Mouse (Mus musculus) urinary bladder, adult 2 months (tissue): ENCODE measurements around the gene St3gal3. TPM values are rescaled to one million over a fixed set of nuclear protein-coding genes. Genes with fewer than 3 reads are reported as not detected.
A peak's percentile ranks its signal among the peaks of the same experiment; 100 is the strongest.

Experiments
- DNase-seq: peaks from one replicate; pipeline ENCODE4 v3.0.0; 2022; ENCODE audit warnings: low spot score
- polyA plus RNA-seq: library from polyadenylated mRNA; depleted of rRNA; stranded (reverse); fragments of >200 nt; gene quantifications from 2 replicates; pipeline ENCODE4 v1.2.3, GENCODE M21; 2012

St3gal3 gene
- polyA plus RNA-seq, 1 experiment = 22.8 TPM

DNA sequence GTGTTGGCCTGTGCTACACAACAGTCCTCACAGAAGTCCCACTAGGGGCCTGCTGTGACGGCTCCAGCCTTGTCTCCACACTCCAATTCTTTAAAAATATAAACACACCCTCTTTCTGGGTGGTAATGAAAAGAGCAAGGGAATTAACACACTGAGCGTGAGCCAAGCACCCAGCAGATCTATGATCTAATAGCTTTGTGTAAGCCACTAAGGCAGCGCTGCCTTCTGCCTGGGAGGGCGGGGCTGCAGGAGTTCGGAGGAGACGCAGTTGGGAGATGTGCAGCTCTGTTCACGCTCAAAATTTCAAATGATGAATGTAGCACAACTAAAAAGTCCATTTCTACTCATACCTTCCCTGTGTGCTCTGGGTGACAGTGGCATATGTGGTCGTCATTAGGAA, 115.1 kb downstream of the St3gal3 start:
- no peak for DNase-seq

DNA sequence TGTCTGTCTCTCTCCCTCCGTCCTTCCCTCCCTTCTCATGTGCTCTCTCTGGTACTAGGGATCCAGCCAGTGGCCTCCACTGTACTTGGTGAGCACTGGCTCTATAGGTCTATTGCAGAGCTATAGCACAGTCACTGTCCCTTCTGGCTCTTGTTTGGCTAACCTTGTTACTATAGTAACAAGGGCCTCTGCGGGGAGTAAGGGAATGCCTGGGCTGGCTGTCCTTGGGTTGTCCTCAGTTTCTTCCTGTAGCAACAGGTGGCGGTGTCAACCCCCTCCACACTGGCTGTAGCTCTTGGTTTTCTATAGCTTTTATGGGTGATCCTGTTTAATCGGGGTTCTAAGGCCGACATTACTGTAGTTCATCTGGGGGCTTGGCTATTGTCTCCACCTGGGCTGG, 115.5 kb downstream of the St3gal3 start:
- DNase-seq = no peak

DNA sequence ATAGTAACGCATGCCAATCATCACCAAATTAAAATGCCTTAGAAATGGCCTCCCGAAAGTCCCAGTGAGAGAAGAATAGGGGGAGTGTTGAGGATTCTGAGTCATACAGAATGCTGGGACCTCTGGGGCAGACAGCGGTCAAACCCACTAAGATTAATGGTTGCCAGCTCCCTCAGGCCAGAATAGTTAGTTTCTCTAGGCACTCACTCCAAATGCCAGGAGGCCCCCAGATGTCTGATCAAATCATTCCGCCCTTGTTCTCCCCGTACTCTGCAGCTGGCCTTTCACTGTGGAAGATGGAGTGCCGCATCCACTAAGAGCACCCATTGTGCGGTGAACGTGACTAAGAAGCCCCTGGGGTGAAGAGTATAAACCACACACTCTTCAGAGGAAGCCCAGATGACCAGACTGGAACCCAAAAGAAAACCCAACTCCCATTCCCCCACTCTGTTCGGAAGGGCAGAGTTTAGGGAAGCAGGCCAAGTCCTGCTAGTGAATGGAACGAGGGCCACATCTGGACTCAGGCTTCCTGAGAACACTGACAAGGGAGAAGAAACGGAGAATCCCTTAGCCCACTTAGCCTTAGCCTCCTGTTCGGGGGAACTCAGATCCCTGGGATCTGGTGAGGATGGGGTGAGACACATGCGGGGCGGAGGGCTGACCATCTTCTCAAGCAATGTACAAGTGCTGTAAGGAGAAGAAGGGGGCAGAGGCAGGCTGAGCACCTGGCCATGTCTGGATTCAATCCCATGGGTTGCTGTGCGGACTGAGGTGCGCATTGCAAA, 117.5 kb downstream of the St3gal3 start:
- DNase-seq = no peak

DNA sequence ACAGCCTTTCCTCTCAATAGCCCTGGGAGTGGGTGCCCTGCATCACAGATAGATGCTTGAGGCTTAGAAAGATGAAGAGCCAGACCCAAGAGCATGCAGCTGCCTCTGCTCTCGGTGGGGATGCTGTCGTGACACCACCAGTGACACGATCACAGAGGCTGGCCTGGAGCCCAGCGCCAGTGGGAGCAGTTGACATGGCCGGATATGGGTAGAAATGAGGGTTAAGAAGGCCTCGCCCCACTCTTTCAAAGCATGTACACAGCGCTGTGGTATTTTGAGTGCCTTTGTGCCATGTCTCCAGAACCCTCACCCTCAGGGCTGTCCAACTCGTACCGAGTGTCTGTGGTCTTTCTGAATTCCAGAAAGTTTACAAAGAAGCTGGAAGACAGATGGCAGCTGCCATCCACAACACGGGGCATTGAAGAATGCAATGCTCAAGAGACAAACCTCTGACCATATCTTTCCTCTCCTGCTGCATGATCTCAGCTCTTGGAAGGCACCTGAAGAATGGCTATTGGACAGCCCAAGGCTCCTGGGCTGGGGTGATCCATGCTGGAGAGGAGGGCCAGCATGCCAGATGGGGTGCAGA, 118.3 kb downstream of the St3gal3 start:
- DNase-seq = no peak

DNA sequence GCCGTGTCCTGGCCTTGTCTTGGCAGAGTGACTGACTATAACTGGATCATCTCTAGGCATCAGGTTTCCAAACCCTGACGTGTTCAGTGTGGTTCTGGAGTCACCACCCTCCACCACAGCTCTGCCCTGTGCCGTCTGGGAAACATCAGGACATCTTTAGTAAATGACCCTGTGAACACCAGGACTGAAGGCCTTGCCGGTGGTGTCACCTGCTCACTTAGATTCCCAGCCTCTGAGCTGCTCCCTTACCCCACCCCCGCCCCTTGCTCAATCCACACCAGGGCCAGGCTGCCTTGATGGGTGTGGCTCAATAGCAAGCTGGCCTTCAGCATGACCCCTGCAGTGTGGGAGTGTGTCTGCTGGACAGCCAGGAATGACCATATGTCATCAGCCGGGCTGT, 119.1 kb downstream of the St3gal3 start:
- no peak for DNase-seq

DNA sequence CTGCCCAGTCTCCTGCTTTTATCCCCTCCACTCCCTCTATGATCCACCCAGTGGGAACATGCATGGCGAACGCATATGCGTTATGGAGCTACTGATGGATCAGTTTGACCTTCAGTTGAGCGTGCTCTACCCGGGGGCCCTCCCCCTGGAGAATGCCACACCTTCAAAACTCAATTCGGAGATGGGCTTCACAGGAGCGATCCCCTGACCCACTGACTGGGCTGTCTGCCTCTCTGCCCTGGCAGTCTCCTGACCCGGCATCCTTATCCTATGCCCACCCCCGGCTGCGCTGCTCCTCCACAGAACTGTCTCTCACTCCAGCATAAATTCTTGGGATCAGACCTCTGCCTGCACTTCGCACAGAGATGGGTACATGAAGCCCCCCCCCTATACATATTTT, 119.6 kb downstream of the St3gal3 start:
- no peak for DNase-seq

DNA sequence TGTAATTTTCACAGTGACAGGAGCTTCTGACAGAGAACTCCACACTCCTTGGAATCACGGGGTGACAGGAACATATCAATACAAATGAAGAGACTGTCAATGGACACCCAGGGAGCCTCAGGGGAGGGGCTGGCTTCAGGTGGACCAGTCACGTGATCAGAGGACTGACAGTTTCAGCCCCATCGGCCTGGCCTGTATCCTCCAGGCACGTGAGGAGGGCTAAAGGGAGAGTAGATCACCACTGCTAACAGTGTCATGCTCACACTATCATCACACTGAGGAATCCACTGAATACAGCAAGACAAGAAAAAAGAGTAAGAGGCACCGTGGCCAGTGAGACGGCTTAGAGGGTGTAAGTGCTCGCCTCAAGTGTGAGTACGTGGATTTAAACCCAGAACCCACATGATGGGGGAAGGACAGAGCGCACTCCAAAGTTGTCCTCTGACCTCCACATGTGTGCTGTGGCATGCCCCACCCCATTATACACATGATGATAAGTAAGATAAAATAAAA, 124.0 kb downstream of the St3gal3 start:
- no peak for DNase-seq

DNA sequence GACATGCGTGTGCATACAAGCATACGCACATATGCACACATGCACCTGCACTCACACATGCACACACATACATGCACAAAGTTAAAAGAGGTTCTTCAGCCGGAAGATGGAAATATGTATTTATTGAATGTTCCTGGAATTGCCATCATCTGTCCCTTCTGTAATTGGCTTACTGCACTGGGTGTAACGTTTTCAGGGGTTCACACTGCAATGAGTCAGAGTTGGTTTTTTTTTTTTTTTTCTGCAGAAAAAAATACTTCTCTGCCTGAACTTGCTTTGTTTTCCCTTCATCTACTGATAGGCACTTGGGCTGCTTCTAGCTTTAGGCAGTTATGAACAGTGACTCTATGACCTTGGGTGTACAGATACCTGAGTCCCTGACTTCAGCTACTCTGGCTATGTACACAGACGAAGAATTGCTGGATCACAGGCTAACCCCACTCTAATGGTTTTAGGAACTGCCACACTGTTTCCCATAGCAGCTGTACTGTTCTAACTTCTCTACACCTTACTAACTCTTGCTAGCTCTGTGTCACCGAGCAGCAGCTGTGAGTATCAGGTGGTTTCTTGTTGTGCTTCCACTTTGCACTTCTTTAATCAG, 126.2 kb downstream of the St3gal3 start:
- peak; percentile 16 for DNase-seq

DNA sequence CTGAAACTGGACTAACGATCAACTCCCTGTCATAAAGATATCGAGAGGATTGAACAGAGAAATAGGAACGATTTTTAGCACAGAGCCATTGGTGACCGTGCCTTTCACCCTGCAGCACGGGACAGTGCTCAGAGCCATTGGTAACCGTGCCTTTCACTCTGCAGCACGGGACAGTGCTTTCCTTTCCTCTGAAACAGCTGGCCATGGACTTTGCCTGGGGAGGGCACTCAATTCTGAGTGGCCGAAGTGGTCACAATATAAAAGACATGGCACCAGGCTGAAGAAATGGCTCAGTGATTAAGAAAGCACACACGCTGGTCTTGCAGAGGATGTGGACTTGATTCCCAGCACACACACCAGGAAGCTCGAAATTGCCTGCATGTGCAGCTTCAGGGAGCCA, 133.4 kb downstream of the St3gal3 start:
- no peak for DNase-seq

DNA sequence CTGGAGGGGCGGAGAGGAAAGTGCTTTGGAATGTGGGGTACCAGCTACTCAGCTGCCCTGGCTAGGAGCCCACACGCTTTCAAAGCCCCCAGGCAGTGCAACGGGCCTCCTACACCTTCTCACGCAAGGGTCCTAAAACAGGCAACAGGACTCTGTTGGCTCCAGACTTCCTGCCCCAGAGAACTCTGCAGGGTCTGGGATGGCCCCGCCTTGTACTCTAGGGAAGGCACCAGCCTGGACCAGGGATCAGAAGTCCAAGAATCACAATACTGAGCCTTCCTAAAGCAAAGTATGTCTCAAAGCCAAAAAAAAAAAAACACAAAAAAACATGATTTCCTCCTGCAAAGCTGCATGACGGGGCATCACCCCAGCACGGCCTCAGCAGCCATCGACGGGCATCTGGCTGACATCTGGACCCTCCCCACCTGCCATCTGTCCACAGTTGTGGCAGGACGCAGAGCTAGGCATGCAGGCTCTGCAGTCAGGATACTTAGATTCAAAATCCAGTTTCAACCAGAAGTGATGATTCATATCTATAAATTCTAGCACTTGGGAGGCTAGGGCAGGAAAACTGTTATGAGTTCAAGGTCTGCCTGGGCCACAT, 134.0 kb downstream of the St3gal3 start:
- DNase-seq = no peak

DNA sequence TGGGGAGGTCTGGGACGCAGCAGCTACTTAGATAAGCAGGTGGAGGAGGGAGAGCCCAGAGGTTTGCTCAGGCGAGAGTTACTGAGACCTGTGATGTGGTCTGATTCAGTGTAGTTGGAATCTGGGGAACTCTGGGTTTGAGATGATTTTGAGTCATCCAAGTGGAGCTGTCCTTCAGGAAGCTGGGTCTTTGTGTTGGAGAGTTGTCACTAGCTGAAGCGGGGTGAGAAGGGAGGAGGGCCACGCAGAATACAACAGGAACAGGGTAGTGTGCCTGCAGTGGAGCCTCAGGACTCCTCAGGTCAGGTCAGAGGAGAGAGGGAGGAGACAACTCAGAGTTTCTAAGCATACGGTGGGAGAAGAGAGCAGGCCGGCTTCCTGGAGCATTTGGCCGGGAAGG, 134.8 kb downstream of the St3gal3 start:
- DNase-seq = no peak

DNA sequence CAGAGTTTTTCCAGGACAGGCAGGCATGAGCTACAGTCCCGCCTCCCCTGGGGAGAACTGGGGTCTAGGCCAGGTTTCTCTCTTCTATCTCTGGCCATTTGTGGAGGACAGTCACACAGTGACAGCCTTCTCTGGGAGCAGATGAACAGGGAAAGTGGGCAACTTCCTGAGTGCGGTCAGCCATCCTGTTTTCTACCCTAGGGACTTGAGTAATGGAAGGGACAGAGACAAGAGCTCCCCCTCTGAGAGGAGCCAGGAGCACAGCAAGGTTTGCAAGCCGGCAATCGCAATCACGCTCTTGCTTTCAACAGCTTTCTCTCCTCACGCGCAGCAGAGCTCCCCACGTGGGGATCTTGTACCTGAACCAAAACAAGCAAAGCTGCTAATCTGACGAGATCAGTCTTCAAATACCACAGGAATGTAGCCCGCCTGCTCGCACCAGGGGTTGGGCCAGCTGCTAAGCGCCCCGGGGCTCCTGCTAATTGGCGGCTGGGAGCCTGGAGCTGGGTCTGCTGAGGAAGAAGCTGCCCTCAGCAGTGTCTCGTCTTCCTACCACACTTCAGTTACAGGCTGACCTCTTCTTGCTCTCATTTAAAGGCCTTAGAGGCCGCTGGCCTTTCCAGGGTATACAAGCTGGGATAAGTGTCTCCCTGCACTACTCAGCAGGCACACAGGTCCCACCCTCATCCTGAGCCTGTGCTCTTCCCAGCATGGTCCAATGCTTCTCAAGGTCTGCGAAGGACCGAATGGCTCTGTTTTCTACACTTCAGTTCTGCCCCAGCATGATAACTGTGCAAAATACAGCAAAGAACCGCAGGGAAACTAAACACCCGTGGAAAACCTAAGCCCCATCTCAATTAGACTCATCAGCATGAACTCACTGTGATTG, 137.1 kb downstream of the St3gal3 start:
- DNase-seq = peak; percentile 60

DNA sequence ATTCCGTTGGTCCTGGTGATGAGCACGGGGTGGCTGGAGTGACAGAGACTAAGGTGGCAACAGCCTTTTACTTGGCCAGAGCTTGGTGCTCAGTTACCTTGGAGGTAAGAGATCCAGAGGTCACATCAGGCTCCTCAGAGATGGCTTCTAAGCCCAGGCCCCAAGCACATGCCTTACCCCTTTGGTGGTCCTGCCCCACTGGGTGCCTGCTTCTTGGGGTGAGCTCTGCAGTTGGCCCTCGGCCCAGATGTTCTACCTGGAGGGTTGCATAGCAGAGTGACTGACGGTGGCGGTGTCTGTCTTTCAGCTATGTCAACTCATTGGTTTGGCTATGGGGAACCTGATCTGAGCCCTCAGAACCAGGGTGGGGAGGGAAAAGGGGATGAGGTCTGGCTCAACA, 138.0 kb downstream of the St3gal3 start:
- DNase-seq = peak; percentile 27

DNA sequence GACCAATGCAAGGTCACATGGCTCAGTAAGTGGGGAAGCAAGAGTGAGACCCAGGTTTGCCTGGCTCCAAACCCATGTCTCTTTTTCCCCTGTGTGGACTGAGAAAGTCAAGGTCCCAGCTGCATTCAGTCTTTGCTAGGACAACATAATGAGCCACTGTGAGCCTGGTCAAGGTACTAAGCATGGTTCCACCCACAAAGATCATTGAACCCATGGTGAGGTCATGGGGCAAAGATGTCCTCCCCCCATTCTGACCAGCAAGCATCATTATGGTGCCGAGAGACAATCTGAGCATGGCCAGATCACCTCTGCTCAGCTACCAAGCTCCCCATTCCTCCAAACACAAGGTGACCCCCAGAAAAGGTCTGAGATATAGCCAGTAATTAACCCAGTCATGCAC, 139.3 kb downstream of the St3gal3 start:
- DNase-seq = peak; percentile 19

DNA sequence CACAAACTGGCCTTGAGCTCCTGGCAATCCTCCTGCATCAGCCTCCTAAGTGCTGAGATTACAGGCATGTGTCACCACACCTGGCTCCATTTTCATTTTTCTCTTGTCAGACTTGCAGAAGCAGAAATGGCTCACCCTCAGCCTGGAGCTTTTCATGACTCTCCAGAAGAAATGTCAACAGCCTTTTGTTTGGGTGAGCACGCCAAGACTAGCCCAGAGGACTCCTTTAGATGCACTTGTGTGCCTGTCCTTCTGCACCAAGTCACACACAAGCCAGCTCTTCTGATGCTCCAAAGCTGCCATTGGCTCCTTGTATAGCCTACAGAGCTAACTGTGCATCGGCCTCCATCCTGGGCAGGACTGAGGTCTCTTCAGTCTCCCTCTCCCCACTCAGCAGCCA, 141.3 kb downstream of the St3gal3 start:
- DNase-seq = peak; percentile 21

DNA sequence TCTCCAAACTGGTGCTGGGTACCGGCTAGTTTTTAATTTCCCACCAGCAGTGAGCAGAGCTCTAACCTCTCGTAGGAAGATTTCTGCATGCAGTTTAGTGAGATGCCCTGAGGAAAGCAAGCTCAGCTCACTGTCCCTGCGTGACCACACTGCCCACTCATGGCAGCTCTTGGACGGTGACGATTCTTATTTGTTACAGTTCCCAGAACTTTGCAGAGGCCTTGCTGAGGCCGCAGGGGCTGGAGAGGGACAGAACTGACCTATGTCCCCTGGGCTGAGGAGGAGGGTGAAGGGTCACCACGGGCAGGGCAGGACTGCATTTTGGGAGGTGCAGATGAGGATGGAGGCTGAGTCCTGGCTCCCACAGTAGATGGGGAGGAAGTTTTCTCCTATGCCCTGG, 141.8 kb downstream of the St3gal3 start:
- peak; percentile 13 for DNase-seq

DNA sequence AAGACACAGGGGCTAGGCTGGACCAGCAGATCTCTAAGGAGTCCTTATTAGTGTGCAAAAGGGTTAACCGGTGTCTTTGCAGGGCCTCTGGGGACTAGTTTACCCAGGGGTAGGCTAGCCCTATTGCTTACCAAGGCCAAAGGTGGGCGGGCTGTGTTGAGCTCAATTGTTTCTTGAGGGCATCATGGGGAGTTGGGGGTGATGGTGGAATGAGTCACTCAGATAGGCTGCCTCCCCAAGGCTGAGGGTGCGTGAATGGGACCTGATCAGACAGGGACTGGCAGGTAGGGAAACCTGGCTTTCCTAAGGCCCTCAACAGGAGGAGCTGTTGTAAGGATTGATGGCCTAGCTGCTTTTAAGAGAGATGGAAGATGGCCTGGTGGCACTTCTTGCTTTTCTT, 142.7 kb downstream of the St3gal3 start:
- DNase-seq = peak; percentile 20

DNA sequence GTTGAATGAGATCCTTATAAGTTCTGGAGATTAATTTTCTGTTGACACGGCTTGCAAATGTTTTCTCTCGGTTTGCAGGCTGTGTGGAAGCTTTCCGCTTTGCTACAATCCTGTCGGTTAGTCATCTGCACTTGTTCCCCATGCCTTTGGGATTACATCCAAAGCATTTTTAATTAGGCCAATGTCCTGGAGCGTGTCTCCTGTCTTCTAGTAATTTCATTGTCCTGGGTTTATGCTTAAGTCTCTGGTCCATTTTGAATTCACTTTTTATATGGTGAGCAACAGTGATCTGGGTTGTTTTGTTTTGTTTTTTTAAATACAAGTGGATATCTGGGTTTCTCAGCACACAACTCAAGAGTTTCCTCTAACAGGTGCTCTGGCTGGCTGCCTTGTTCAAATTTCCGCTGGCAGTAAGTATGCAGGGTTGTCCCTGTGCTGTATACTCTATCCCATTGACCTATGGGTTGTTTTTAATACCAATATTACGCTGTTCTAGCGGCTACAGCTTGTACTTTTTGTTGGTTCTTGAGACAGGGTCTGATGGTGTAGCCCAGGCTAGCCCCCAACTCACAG, 143.6 kb downstream of the St3gal3 start:
- DNase-seq = no peak

DNA sequence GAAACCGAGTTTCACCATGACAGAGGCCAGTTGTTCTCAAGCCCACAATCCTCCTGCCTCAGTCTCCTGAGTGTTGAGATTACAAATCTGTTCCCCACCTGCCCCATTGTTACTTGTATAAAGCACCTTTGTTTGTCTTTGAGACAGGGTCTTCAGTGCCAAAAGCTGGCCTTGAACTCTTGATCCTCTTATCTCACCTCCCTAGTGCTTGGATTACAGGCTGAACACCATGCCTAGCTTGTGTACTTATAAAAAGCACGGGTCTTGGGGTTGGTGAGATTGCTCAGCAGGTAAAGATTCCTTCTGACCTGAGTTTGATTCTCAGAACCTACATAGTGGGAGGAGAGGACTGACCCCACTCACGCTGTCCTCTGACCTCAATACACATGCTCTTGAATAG, 144.1 kb downstream of the St3gal3 start:
- no peak for DNase-seq

DNA sequence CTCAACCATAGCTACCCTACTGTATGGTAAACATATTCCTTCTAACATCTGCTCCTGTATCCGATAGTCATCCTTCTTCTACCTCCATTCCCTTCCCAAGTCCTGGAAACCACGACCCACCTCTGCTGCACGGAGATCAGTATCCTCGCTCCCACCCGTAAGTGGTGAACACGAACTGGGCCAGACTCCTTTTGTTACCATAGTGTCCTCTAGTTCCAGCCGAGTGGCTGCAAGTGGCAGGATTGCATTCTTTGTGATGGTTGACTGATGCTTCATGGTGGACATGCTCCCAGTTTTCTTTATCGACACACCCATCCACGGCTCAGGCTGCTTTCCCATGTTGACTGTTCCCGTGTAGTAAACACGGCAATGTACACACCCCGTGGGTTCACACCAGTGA, 144.9 kb downstream of the St3gal3 start:
- peak; percentile 10 for DNase-seq

DNA sequence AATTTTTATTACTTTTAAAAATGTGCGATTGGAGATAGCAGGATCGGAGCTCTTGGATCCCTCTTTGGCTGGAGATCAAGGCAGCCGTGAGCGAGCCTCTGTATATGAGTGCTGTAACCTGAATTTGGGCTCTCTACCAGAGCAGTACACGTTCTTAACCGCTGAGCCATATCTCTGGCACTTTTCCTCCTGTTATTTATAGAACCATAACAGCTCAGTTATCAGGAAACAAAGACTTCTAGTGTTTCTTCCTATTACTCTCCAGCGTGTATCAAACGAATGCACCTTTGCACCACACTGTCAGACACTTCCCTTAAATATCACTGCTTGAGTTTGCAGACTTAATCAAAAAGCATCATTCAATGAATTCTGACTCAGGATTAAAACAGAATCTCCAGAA, 147.9 kb downstream of the St3gal3 start:
- DNase-seq = no peak
